Mouse (Mus musculus) bone marrow, adult 2 months (tissue): ENCODE data around the gene Tradd.

Source experiments
- CTCF ChIP-seq: fragments of 200-500 bp; IDR thresholded peaks from 2 replicates; pipeline ENCODE4 v1.5.1; 2011; ENCODE audit warnings: low read length, control low read depth; ENCODE audit not compliant: control insufficient read depth, insufficient read depth
- POLR2A ChIP-seq: fragments of 200-500 bp; IDR thresholded peaks from 2 replicates; pipeline ENCODE4 v1.6.1; 2011; ENCODE audit warnings: low read depth, mild to moderate bottlenecking, control low read depth, low read length, borderline replicate concordance; ENCODE audit not compliant: control insufficient read depth

DNA sequence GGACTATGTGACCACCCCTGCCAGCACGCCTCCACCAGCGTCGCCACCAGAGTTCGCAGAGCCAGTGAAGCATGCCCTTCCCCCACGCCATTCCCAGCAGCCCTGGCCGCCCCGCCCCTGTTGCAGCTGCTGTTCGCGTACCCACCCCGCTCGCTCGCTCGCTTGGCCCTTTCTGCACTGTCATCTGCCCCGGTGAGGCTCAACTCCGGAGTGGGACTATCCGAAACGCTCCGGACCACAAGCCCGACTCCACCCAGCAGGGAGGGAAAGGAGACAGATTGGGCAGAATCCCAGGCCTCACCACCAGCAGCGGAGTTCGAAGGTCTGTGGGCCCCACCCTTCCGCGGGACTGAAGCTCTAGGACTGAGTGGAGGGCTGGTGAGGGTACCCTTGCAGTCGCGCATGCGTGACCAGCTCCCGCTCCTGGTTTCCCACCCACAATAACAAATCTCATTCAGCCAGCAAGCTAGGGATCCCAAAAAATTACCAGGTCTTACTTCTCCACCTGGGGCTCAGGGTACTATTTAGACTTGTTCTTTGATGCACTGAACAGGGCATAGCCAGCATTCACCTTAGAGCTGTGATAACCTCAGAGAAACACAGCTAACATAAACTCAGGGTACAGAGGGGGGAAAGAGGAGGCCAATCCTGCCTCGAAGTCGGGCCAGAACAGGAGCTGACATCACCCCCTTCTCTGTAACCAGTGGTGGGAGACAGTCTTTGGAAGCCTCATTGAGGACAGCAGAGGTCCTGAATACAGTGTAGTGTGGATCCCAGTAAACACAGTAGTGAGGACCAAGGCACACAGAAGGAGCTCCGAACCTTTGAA is 12.1 kb upstream of the Tradd start:
- TF ChIP-seq POLR2A (no peak), CTCF (no peak)
